Mouse (Mus musculus) B cell, adult 2 months (primary cell): ENCODE results near the gene Lrrc4c.

Experiments used
- DNase-seq, 2 experiments: peaks; one replicate each; pipeline ENCODE4 v3.0.0; 2022

Gene Lrrc4c

DNA sequence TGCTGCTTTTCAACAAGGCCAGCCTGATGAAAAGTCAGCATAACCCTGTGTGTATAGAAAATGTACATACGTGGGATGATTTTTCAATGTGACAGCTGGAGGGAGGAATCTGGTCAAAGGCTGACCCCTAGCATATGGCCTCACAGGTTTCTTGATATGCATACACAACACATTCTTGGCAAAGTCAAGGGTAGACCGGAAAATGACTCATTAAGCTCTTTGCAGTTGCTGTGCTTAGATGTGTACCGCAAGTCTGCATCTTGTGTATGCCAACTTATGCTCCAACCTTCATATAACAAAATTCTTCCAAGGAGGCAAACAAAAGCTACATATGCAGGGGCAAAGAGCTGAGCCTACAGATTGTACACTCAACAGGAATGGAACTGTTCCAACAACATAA lies 631.6 kb downstream of the Lrrc4c start:
- no peak for DNase-seq

DNA sequence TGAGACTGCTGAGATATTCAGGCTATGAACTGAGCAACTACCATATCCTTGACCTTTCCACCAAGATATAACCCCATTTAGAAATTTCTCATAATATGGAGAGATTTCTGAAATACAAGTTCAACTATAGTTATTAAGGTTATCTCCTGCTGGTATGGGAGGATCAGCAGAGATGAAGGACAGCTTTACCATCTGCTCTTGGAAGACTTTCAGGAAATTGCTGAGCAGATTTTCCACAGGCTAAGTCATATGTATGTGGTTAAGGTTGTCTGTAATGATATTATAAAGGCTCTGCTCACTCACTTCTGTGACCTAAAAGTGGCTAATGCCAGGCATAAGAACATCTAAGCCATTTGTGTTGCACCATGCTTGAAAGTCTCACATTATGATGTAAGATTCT lies 681.6 kb downstream of the Lrrc4c start:
- no peak for DNase-seq

DNA sequence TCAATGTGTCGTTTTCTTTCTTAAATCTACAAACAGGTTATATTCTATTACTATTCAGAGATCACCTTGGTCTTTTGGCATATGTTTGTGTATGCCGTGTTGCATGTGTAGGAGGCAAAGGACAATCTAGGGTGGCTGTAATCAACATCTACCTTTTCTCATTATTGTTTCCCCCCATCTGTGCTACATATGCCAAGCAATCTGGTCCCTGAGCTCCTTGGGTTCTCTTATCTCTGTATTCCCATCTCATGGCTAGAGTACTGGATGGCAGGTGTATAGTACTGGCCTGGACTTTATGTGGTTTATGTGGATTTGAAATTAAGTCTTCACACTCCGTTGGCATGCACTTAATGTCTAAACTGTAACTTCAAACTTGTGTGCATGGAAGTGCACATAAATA lies 700.4 kb downstream of the Lrrc4c start:
- no peak for DNase-seq

DNA sequence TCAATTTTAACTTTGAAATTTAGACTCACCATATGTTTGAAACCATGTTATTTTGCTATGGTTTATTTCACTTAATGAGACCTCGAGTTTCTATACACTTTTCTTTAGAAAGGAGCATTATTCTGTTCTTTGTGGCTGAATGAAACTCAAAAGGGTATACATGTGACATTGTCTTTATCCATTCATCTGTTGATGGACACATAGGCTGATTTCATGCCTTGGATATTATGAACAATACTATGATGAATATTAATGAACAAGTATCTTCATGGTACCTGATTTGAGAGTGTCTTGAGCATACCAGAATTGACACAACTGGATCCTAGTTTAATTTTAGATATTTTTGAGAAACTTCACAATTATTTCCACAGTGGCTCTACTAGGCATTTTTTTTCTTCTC lies 709.0 kb downstream of the Lrrc4c start:
- DNase-seq = no peak

DNA sequence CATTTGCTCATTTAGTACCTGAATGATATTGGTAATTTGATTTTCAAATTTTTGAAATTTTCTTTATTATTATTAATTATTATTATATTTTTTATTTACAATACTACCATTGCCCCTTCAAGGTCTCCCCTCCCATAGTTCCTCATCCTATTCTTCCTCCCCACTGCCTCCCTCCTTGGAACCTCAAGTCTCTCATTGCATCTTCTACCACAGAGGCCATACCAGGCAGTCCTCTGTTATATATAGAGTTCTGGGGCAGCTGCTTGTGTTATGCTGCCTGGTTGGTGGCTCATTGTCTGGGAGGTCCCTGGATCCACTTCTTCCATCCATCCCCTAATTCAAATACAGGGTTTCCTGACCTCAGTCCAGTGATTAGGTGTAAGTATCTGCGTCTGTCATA lies 709.6 kb downstream of the Lrrc4c start:
- DNase-seq = no peak

DNA sequence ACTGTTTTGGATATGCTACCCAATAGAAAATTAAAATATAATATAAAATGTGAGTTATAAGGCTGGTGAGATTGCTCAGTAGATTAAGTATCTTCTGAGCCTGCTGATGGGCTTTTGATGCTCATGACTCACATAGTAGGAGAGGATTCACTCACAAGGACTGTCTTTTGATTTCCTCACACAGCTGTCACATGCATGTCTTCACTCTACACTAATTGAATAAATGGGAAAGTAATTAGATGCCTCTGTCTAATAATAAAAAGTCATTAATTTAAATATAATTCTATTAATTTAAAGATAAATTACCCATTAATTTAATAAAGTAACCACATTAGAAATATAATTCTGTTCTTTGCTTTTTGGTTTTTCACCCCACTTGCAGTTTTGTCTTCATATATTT lies 718.4 kb downstream of the Lrrc4c start:
- DNase-seq = no peak

DNA sequence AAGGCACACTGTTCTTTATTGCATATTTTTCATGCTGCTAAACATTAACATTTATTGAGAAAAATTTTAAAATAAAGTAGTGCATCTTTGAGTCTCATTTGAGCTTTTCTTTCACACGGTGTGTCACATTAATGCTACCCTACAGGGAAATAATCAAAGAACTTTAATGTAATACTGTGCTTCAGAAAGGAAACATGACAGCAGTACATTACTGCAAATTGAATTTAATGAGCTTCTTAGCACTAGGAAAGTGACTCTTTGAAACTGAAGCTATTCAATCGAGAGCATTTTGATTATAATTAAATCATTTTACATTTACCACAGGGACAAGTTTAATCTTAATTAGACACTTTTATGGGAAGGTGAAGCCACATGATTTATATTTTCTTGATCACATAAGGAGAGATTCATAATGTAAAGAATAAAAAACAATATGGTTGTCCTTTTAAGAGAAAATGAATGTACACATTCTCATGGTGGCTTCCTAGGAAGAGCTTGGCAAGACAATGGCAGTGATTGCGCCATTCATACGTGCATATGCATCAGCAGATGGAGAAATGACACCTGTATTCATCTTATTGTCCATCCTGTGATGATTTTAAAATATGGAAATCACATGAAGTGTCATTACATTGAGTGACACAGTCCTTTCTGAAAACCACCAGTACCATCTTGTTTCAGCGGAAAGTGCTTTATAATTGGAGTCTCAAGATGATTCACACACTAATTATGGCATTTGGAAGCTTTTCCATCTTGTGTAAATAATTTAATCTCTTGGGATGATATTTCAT lies 719.2 kb downstream of the Lrrc4c start:
- DNase-seq = no peak

DNA sequence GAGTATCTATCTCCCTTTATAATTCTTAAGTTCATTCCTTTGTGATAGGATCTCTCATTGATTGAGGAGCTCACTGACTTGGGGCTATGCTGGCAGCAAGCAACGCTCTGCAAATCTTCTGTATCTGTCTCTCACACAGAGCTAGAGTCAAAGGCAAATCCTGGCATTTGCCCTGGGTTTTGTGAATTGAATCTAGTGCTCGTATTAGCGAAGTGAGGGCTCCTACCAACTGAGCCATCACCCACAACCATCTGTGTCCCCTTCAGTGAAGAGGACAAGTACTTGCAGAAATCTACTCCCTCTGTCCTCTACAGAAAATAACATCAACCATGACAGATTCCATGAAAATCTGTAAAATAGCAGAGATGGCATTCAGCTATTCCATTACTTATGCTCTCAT lies 726.0 kb downstream of the Lrrc4c start:
- DNase-seq = no peak

DNA sequence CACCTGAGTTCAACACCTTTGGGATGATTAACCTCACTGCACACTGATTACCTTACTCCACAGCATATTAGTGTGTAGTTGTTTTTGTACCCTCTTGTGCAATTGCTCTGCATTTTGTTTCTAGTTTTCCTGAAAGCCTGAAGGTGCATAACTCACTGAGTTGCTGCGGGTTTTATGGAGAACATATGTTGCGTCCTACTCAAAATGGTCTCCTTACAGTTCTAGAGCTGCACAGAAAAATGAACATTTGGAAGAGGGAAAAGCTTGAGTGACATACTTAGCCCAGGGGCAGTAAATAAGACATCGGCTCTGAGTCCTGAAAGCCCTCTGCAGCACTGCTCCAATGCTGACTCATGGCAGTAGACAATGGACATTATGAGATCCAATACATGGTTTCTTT lies 727.7 kb downstream of the Lrrc4c start:
- DNase-seq = no peak

DNA sequence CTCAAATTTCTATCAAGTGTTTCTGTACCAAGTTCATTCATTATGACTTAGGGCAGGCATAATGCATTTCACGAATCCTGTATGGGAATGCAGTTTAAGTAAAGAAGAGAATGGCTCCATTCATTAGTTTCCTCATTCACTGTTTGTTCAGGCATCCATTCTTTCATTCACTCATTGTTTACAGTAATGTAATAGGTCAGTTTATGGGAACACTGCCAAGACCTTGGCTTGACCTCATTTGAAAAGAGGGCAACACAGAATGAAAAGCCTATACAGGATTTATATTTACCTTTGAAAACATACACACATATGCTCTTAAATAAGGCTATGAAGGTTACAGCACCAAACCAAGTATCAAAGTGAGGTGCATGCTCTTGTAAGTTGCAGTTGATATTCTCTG lies 762.2 kb downstream of the Lrrc4c start:
- DNase-seq = no peak

DNA sequence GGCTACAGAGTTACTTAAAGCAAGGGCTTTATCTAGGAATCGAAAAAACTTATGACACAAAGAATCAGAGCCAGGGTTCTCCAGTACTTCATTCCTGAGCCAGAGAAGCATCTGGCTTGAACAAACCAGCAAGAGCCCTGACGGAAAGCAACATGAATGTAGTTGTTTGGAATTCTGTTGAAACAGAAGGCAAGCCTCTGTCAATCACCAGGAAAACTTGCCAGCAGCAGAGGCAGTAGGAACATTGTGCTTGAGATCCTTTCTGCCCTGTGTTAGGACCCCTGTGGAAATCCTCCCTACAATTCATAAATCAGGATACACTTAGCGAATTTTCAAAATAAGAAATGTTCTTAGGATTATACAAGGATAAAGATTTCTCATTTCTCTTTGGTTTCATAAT lies 780.0 kb downstream of the Lrrc4c start:
- no peak for DNase-seq

DNA sequence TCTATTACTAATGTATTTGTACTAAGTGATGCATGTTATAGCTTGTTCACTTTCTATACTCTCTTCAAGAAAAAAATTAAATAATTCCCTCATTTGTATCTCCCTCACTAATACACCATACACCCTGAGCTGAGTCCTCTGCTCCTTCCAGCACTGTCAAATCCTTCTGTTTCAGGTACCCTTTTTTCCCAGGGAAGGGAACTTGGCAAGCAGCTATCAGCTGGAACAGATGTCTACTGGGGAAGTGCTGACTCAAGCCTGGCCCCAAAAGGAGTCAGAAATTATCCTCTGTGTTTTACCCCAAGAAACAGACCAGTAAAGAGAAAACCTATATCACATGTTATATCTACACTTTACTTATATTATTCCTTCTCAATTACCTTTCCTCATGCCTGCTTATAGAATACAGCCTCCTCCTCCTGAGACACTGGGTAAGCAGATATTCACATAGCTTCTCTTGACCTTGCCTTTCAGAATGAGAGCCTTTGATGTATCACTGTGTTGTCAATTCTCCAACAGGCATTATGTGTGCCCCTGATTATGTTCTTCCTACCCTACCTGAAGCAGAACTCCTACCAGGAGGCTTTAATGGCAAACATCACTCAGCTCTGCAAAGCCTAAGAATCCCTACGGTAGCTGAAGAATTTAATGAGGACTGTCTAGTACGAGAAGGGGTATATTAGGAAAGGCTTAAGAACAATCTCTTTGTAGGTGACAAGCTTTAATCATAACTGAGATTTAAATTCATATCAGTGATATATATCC lies 785.6 kb downstream of the Lrrc4c start:
- DNase-seq = no peak

DNA sequence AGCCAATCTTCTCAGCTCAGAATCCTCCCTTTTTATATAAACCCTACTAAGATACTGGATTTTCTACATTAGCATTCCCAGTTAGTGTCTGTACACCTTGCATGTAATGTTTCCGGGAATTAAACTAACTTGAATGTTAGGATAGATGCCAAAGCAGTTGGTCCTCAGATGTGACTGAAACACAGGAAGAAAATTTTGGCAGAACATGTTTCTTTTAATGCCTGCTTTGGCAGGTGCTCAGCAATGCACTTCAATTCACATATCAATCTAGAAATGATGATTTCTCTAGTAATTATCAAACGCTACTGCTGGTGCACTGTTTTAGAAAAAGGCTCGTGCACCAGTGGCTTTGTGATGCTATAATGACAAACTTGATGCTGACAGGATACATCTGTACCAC lies 806.3 kb downstream of the Lrrc4c start:
- no peak for DNase-seq

DNA sequence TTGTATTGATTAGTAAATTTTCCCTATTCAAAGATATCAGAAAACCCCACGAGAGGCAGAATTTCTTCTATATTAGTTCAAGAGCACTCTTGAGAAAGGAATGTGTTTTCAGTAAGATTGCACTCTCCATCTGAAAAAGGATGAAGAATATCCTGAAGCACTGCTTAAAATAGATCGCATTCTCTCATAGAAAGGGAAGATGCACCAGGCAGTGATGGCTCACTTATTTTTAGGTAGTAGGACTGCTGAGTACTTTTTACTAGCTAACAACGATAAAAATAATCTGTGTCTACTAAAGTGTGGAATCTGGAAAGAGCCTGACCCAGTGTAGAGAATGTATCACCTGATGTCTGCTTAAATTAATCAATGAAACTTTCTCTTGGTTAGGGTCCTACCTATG lies 820.5 kb downstream of the Lrrc4c start:
- DNase-seq = no peak

DNA sequence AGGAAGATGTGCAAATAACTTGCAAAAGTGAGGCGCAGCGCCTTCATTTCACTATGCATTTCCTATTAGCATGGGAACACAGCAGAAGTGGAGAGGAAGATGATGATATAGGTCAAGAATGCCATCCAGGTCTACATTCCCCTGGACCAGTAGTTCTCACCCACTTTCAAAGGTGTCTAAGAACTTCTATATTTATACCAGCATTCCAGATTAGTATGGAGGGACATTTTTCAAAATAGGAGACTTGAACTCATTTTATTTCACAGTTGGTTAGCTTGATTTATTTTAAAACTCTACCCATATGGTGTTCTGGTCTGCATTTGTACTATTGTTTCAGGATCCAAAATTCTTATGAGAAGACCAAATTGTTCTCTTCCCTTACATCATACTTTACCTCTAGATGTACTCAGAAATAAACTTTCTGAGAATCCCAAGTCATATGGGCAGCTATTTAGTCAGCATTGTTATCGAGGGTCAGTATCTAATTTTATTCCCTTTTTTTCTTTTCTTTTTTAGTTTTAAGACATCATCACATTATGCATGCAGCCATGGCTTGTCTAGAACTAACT lies 833.7 kb downstream of the Lrrc4c start:
- DNase-seq = no peak

DNA sequence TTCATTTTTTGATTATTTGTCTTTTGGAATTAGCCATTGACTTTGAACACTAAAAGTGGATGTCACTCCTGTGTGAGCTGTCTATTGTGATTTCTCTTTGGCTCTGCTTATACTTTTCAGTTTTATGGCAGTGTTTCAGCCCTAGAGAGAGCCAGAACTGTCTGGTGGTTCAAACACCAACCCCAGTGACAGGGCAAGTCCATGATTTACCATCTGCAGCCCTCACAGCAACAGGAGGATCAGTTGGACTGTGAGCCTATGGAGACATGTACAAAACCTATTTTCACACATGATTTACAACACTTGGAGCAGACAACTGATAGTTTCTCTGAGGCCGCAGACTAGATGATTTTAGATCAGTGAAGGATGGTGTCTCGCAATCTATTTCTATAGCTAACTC lies 847.8 kb downstream of the Lrrc4c start:
- no peak for DNase-seq

DNA sequence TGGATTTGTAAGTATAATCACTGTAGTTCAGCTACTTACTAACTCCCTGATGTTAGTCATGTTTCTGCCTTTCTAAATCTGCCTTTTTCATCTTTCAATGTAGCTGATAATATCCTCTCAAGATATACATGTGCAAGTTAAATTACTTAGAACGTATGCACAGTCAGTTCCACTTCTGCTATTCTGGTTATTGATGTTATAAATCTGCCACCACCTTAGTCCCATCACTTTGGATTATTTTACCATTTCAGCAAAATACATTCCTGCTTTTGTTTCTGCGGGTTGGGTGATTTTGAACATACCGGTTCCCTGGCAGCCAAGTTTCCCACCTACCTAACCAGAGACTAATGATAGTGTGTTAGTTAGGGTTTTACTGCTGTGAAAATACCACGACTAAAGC lies 860.4 kb downstream of the Lrrc4c start:
- DNase-seq = no peak

DNA sequence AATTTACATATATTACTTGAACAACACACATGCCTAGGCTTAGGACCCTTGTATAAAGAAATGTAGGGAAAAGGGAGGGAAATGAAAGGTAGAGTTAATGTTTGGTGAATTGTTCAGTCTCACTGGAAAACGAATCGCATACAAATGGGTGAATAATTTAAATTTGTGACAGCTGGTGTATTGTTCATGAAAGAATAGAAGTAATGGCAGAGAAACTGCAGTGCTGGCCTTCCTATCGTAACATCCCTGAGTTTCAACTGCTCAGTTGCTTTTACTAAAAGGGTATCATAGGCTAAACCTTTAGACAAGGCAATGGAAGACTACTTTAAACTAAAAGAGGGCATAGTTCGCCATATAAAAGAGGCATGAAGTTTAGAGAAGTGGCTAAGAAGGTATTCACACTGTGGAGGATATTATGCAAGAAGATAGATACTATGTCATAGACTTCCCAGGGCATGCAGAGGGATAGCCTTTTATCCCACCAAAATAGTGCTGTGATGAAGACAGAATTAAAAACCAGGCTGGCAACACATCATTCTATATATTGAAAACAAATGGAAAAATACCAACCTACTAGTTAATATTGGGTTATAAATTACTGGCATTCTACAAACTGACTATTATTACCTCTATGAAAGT lies 879.1 kb downstream of the Lrrc4c start:
- DNase-seq = no peak

DNA sequence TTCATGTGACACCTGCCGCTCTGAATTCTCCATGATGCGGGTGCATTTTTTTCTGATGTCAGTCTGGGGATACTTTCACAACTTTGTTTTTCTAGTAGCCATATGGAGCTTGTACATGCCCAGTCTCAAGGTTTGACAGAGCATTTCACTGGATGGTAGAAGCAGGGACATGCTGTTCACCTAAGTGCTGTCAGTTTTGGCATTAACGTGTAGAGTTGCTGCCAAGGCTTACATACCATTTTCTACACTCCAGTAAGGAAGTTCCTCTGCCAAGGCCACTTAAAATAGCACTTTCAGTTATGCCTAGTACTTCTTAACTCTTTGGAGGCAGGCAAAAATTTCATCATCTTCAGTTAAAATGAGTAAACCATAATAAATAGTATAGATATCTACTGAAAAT lies 915.0 kb downstream of the Lrrc4c start:
- DNase-seq = no peak

DNA sequence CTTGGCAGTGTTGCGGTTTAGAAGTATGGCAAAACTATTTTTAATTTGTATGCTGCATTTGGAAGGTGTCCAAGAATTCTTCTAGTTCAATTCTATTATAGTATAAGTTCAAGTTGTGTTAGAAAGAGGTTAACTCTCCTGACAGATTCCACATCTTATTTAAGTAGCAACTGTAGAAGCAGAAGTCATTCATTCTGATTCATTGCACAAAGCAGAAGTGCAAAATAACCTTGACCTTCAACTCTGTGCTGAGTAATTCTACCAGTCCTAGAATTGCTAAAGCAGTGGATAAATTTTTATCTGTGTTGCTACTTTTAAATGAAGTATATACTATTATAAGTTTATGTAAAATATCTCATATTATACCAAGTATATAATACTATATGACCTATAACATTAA lies 916.1 kb downstream of the Lrrc4c start:
- DNase-seq = no peak

DNA sequence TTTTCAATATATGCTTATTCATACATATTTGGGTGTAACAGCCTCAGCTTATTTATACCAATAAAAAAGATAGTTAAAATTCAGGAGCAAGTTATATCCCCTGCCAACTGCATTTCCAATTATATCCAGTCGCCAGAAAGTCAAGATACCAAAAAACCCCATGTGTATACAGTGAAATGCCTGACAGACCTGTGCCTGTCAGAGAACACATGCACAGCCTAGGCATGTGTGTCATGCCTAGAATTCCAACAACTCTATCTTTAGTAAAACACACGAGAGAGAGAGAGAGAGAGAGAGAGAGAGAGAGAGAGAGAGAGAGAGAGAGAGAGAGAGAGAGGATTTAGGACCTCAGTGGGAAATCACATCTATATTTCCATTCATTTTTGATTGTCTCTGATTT lies 956.7 kb downstream of the Lrrc4c start:
- DNase-seq = no peak

DNA sequence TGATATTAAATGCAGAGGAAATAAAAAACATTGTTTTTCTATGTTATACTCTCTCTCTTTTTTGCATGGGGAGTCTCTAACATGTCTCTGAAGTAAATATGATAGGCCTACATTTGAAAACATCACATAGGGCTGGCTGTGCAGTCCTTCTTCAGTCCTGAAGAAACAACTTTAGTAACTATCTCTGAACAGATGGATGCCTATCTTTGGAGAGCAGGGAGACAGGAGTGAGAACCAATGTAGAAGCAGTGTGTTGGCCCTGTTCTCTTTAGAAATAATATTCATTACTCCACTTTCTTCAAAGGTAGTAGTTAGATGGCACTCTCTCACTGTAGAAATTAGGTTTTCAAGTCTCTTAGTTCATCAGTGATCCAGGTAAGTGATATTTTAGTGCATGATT lies 967.0 kb downstream of the Lrrc4c start:
- DNase-seq = no peak

DNA sequence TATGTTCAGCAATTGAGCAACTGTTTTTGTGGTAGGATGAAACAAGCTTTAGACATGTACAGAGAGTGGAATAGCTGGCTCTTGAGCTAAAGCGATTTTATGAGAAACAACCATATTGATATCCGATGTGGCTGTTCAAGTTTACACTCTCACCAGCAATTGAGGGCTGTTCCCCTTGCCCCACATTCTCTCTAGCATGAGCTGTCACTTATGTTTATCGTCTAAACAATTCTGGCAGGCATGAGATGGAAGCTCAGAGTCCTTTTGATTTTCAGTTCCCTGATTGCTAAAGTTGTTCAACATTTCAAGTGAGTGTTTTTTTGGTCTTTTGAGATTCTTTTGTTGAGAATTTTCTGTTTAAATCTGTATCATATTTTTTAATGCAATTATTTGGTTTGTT lies 976.2 kb downstream of the Lrrc4c start:
- no peak for DNase-seq

DNA sequence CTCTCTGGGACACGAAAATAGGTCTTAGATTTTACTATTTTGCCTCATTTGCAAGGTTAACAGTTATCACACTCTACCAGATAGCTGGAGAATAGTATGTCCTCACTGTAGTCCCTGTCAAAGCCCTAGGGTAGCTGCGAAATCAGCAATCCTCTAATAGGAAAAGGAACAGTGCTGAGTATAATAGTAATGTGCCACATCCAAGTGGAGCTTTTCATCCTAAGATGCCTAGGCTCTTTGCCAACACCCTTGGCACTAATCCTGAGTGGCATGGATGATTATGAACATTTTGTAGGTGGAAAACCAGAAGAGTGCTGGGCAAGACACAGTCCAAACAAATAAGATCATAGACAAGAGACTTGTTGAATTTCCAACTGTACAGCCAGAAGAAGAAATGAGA lies 981.7 kb downstream of the Lrrc4c start:
- no peak for DNase-seq
